Mouse (Mus musculus): ENCODE data around the gene Ulk4. TPM values are rescaled to one million over a fixed set of nuclear protein-coding genes. Genes with fewer than 3 reads are reported as not detected.
A peak's percentile ranks its signal among the peaks of the same experiment; 100 is the strongest.

The Ulk4 gene
- polyA plus RNA-seq, 1 experiment from 2014 or later: 149 TPM

DNA sequence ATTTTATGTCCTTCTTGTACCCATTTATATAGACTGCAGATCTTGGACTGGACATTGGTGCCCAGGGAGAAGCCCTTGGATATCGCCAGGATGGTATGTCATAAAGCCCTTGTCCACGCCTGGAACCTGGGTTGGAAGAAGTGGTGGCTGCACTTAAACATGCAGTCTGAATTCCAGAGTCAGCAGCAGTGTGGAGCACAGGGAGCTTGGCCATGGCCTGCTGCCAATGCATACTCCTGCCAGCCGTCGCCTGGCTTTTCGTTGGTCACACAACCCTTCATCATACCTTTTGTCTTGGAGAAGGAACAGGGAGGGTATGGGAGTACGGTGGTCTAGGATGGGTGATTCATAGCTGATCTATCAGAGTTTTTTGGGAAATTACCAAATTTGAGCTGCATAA lies 318.4 kb downstream of the Ulk4 start:
- no peak overlapping the region for H3K27ac ChIP-seq
- H3K4me2 ChIP-seq: no peak overlapping the region
- H3K27me3 ChIP-seq: no peaks in the 10 kb centered on the region
- 68% methylated on average over 6 of the region's 6 CpGs for WGBS
- no peak for ATAC-seq (ENCODE audit: borderline replicate concordance, extremely low read depth, low FRiP score, low TSS enrichment)
- no peaks in the 10 kb centered on the region for H3K9me3 ChIP-seq
- no peak overlapping the region for H3K9ac ChIP-seq
- peaks cover 99% of the 10 kb centered on the region for H3K36me3 ChIP-seq
- H3K4me3 ChIP-seq: no peak overlapping the region
- no peaks in the 10 kb centered on the region for H3K4me1 ChIP-seq

DNA sequence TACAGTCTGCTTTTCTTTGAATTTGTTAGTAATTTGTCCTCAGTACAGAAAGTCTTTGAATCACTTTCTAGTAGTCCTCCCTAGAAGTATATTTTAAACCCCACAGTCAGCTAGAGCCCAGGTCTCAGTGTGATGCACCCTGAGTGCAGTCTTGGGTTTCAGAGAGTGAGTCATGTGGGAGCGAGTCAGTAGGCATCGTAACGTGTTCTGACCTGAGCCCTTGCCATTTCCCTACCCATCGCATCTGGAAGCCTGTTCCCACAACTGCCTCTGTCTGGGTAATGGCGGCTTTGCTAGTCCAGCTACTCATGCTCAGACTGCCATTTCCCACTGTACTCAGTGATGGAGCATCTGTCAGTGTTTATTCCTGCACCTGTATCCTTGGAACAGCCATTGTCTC lies 318.9 kb downstream of the Ulk4 start:
- no peak overlapping the region for H3K9ac ChIP-seq
- no peak overlapping the region for H3K4me3 ChIP-seq
- H3K36me3 ChIP-seq: peaks cover 100% of the 10 kb centered on the region
- no peak overlapping the region for H3K27ac ChIP-seq
- ATAC-seq (ENCODE audit: borderline replicate concordance, extremely low read depth, low FRiP score, low TSS enrichment): no peak
- no peaks in the 10 kb centered on the region for H3K4me1 ChIP-seq
- H3K9me3 ChIP-seq: no peaks in the 10 kb centered on the region
- H3K4me2 ChIP-seq: no peak overlapping the region
- 86% methylated on average over 5 of the region's 5 CpGs for WGBS
- no peaks in the 10 kb centered on the region for H3K27me3 ChIP-seq

DNA sequence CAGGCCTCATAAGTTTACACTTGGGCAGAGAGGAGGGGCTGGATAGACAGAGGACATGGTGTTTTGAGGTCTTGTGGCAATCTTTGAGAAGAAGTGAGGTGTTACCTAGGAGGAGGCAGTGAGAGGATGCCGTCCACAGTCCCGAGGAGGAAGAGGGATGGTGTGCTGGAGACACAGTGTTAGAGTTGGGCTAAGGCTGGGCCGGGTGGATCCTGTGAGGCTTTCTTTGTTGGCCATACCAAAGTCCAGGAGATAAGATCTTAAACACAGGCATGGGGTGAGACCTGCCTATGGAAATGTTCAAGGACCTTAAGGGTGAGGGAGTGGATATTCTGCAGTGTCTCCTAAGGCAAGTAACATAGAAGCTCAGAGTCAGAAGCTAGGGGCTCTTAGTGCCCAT lies 325.1 kb downstream of the Ulk4 start:
- Histone ChIP-seq H3K36me3 (peaks cover 73% of the 10 kb centered on the region), H3K27me3 (no peaks in the 10 kb centered on the region), H3K4me3 (no peak overlapping the region), H3K27ac (no peak overlapping the region), H3K4me2 (no peak overlapping the region), H3K4me1 (no peaks in the 10 kb centered on the region), H3K9ac (no peak overlapping the region), H3K9me3 (no peaks in the 10 kb centered on the region)
- ATAC-seq (ENCODE audit: borderline replicate concordance, extremely low read depth, low FRiP score, low TSS enrichment): no peak
- WGBS: 73% methylated on average over 3 of the region's 3 CpGs

DNA sequence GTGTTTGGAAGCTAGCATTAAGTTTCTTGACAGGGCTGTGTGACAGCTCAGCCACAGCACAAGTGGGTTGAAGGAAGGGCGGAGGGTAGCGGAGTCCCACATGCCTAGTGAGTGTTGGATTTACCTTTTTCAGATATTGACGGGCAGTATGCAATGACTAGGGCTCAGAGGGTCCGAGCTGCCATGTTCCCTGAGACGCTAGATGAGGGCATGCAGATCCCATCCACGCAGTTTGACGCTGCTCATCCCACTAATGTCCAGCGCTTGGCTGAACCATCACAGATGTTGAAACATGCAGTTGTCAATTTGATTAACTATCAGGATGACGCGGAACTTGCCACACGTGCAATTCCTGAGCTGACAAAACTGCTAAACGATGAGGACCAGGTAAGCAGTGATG lies 326.2 kb downstream of the Ulk4 start:
- Histone ChIP-seq H3K4me1 (no peaks in the 10 kb centered on the region), H3K4me2 (no peak overlapping the region), H3K27ac (no peak overlapping the region), H3K9me3 (no peaks in the 10 kb centered on the region), H3K27me3 (no peaks in the 10 kb centered on the region), H3K4me3 (no peak overlapping the region), H3K9ac (no peak overlapping the region), H3K36me3 (peaks cover 61% of the 10 kb centered on the region)
- WGBS: 89% methylated on average over 12 of the region's 12 CpGs
- no peak for ATAC-seq (ENCODE audit: borderline replicate concordance, extremely low read depth, low FRiP score, low TSS enrichment)

DNA sequence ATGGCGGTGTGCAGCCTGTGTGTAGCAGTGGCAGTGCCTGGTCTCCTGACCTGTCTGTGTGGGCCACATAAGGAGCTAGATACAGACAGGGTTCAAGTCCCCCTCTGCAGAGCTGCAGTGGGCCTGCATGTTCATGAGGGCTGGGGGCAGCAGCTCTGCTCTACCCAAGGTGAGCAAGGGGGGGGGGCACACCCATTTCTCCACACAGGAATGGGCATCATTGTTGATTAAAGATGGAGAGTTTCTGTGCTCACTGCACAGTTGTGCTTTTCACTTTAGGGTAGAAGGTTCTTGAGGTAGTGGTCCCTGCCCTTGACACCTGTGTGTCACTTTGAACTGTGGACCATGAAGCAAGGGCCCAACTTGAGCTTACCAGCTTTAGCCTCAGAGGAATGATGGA lies 328.2 kb downstream of the Ulk4 start:
- Histone ChIP-seq H3K4me1 (0 out of 2 replicates have a peak, but pooled peaks cover 3% of the 10 kb centered on the region), H3K27ac (no peak overlapping the region), H3K9me3 (no peaks in the 10 kb centered on the region), H3K4me2 (no peak overlapping the region), H3K36me3 (peaks cover 42% of the 10 kb centered on the region), H3K9ac (no peak overlapping the region), H3K4me3 (no peak overlapping the region), H3K27me3 (no peaks in the 10 kb centered on the region)
- 90% methylated on average over 1 of the region's 1 CpGs for WGBS
- no peak for ATAC-seq (ENCODE audit: borderline replicate concordance, extremely low read depth, low FRiP score, low TSS enrichment)

DNA sequence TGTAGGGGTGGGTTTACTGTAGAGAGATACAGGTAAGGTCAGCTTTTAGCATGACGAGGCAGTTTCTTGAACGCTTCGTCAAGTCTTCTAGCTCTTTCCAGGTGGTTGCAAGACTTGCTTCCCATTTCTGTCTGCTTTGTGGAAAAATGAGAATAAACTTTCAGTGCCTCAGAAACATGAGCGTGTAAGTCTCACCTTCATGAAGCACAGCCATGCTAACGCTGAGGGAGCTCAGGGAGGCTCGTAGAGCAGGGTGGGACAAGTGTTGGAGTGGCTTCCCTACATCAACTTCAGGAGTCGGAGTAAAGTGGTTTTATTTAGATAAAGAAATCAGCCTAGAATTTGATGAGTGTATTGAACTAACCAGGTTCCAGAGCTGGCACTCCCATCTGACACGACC lies 330.9 kb downstream of the Ulk4 start:
- ATAC-seq (ENCODE audit: borderline replicate concordance, extremely low read depth, low FRiP score, low TSS enrichment): no peak
- no peaks in the 10 kb centered on the region for H3K27me3 ChIP-seq
- no peak overlapping the region for H3K9ac ChIP-seq
- no peaks in the 10 kb centered on the region for H3K9me3 ChIP-seq
- peaks cover 15% of the 10 kb centered on the region for H3K36me3 ChIP-seq
- H3K4me2 ChIP-seq: no peak overlapping the region
- H3K27ac ChIP-seq: no peak overlapping the region
- H3K4me3 ChIP-seq: no peak overlapping the region
- H3K4me1 ChIP-seq: 0 out of 2 replicates have a peak, but pooled peaks cover 5% of the 10 kb centered on the region
- 58% methylated on average over 8 of the region's 8 CpGs for WGBS

DNA sequence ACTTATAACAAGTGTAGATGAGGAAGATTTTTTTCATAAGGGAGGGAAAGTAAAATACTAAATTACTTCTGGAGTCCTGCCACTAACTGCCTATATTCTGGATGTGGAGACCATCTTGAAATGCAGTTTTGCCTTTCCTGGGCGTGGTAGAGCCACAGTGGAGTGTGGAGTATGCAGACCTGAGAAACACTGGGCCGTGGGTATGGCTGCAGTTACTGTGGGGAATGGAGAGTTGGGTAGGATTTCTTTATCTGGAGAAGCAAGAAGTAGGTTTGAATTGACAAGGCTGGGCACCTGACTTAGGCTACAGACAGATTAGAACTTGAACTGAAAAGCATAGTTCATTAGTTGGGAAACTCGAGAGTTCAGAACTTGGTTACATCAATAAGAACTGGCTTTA lies 332.8 kb downstream of the Ulk4 start:
- WGBS: 59% methylated on average over 3 of the region's 3 CpGs
- H3K9ac ChIP-seq: no peak overlapping the region

DNA sequence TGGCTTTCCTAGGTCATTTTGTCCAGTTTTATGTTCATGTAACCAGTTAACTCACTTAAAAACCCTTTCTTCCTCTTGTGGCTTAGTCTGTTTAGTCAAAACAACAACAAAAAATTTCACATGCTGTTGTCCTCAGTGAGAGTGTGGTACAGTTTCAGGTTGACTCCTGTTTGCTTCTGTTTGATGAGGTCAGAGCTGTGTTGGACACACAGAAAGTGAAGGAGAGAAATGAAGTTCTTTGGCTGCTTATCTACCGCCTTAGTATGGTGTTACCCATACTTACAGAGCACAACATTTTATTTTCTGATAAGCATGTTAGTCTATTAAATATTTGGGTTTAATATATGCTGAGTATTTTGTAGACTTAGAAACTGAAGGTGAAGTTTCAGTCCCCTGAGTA lies 333.2 kb downstream of the Ulk4 start:
- Histone ChIP-seq H3K36me3 (peaks cover 5% of the 10 kb centered on the region; the same call in 1 of the 2 replicates), H3K27ac (no peak overlapping the region), H3K4me3 (no peak overlapping the region), H3K4me2 (no peak overlapping the region), H3K27me3 (no peaks in the 10 kb centered on the region), H3K9ac (no peak overlapping the region), H3K4me1 (peaks cover 27% of the 10 kb centered on the region), H3K9me3 (no peaks in the 10 kb centered on the region)
- ATAC-seq (ENCODE audit: borderline replicate concordance, extremely low read depth, low FRiP score, low TSS enrichment): no peak
- 65% methylated on average over 1 of the region's 1 CpGs for WGBS

More for the DNA sequence above, 332.8 kb downstream of the Ulk4 start:
- no peaks in the 10 kb centered on the region for H3K27me3 ChIP-seq
- peaks cover 23% of the 10 kb centered on the region for H3K4me1 ChIP-seq
- H3K36me3 ChIP-seq: peaks cover 5% of the 10 kb centered on the region; the same call in 1 of the 2 replicates
- ATAC-seq (ENCODE audit: borderline replicate concordance, extremely low read depth, low FRiP score, low TSS enrichment): no peak
- no peak overlapping the region for H3K4me2 ChIP-seq
- H3K4me3 ChIP-seq: no peak overlapping the region
- no peaks in the 10 kb centered on the region for H3K9me3 ChIP-seq
- no peak overlapping the region for H3K27ac ChIP-seq

DNA sequence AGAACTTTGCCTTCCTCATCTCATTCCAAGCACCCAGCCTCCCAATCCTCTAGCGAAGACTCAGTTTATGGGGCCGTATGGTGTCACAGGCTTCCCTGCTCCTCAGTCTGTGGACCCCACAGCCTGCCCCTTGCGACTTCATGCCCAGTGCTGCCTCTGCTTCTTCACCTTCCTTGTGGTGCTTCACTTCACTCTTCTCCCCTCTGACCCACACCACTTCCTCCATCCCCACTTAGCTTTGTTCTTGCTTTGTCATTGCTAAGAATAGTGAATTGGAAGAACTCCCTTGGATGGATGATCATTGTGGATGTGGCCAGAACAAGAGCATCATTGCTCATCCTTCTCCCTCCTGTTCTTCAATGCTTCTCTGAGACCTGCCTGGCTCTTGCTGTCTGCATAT lies 336.1 kb downstream of the Ulk4 start:
- no peak for ATAC-seq (ENCODE audit: borderline replicate concordance, extremely low read depth, low FRiP score, low TSS enrichment)
- no peak overlapping the region for H3K27ac ChIP-seq

DNA sequence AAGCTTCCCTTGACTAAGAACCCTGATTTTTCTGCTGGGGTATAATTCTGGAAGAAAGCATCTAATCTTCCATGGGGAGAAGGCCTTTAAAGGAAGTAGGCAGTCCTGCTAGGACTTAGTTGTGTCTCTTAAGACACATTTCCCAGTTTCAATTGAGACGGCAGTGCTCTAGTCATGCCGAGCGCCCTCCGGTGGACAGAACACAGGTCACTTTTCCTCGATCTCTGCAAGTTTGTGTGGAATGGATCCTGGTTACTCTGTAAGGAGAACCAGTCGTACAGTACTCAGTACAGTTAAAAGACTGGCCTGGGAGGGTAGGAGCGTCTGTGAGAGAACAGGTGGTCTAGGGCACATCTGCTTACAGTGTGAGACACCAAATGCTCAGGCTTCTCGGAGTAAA lies 340.6 kb downstream of the Ulk4 start:
- Histone ChIP-seq H3K4me2 (peak overlapping the region; percentile 67), H3K36me3 (peaks cover 10% of the 10 kb centered on the region; the same call in 1 of the 2 replicates), H3K4me3 (peak overlapping the region; percentile 95), H3K27ac (no peak overlapping the region), H3K9me3 (no peaks in the 10 kb centered on the region), H3K27me3 (no peaks in the 10 kb centered on the region), H3K9ac (peak overlapping the region; percentile 18), H3K4me1 (peaks cover 61% of the 10 kb centered on the region)
- WGBS: 8% methylated on average over 8 of the region's 8 CpGs
- ATAC-seq (ENCODE audit: borderline replicate concordance, extremely low read depth, low FRiP score, low TSS enrichment): no peak

More for the DNA sequence above, 336.1 kb downstream of the Ulk4 start:
- Histone ChIP-seq H3K9ac (no peak overlapping the region), H3K9me3 (no peaks in the 10 kb centered on the region), H3K4me3 (no peak overlapping the region), H3K27me3 (no peaks in the 10 kb centered on the region), H3K36me3 (peaks cover 10% of the 10 kb centered on the region; the same call in 1 of the 2 replicates), H3K4me1 (peaks cover 52% of the 10 kb centered on the region), H3K4me2 (no peak overlapping the region)
- 77% methylated on average over 3 of the region's 3 CpGs for WGBS

DNA sequence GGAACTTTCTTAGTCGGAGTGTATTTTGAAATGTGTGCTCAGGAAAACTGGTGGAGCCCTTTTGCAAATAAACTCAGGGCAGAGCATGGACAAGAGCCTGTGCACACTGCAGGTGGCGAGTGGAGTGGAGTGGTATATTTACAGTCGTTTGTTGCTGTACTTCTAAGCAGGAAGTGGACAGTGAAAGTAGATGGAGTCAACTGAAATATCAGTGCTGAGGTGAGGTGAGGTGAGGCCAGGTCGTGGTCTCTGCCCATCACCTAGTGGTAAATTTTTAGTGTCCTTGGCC lies 341.4 kb downstream of the Ulk4 start:
- Histone ChIP-seq H3K4me1 (peaks cover 56% of the 10 kb centered on the region), H3K4me3 (peak overlapping the region; percentile 95), H3K9ac (peak overlapping the region; percentile 97), H3K9me3 (no peaks in the 10 kb centered on the region), H3K36me3 (peaks cover 10% of the 10 kb centered on the region; the same call in 1 of the 2 replicates), H3K27me3 (no peaks in the 10 kb centered on the region), H3K4me2 (peak overlapping the region; percentile 67), H3K27ac (peak overlapping the region; percentile 96; the same call in 1 of the 2 replicates)
- WGBS: 9% methylated on average over 4 of the region's 4 CpGs
- ATAC-seq (ENCODE audit: borderline replicate concordance, extremely low read depth, low FRiP score, low TSS enrichment): no peak

DNA sequence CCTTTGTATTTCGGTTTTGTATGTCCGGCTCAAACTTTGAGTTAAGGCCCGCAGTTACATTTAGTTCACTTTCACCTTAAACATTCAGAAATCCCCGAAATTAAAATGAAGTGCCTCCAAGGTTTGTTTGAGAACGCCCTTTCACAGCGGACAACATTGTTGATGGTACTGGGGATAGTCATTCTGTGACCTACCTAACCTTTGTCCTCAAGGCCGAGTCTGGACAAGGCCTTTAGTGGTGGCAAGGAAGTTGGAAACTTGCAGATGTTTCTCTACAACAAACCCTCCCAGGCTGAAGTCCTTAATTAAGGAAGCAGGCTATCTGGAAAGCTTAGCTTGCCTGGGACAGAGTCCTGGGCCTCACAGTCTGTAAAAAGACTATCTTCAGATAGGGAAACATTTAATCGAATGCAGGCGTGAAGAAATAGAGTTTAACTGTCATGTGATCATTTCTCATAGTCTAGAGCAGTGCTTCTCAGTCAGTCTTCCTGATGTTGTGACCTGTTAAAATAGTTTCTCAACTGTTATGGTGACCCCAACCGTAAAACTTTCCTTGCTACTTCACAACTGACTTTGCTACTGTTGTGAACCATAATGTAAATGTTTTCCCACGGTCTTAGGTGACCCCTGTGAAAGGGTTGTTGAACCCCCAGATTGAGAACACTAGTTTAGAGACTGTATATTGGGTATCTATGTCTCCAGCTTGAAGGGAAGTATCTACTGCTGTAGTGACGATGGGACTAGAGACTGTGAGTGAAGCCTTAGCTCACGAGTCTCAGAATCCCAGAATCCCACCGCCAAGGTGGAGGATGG lies 342.0 kb downstream of the Ulk4 start:
- H3K36me3 ChIP-seq: peaks cover 7% of the 10 kb centered on the region; the same call in 1 of the 2 replicates
- no peaks in the 10 kb centered on the region for H3K27me3 ChIP-seq
- ATAC-seq (ENCODE audit: borderline replicate concordance, extremely low read depth, low FRiP score, low TSS enrichment): no peak
- 4% methylated on average over 14 of the region's 14 CpGs for WGBS
- H3K4me2 ChIP-seq: peak overlapping the region; percentile 67
- peak overlapping the region; percentile 96 for H3K27ac ChIP-seq
- no peaks in the 10 kb centered on the region for H3K9me3 ChIP-seq
- H3K4me3 ChIP-seq: peak overlapping the region; percentile 95
- peaks cover 54% of the 10 kb centered on the region for H3K4me1 ChIP-seq
- H3K9ac ChIP-seq: peak overlapping the region; percentile 97
